Comparison of ENCODE assay signal across 8 mouse cellular contexts in genomic region chr11:107012324-107013017, GRCm38 (mm10). TPM values are rescaled to one million over a fixed set of nuclear protein-coding genes. Genes with fewer than 3 reads are reported as not detected.
DNase-seq lines count a peak whose midpoint lies in the region; ATAC-seq and TF ChIP-seq lines count a peak whose summit lies in the region.

No protein-coding gene starts in this region.

- TF ChIP-seq POLR2A in bone marrow macrophage, adult 2 months (IDR thresholded peaks at IDR 0.05; ENCODE audit: borderline replicate concordance, low read depth, low read length) = no peak
- peak; percentile 90 for TF ChIP-seq POLR2A in embryonic fibroblast, embryonic 13.5 days (IDR thresholded peaks at IDR 0.05; ENCODE audit: low read depth, low read length)
- TF ChIP-seq POLR2A in liver, adult 2 months (IDR thresholded peaks at IDR 0.05; ENCODE audit: extremely low read depth, insufficient read depth, low read length) = peak; percentile 84
- TF ChIP-seq POLR2A in myocyte (IDR thresholded peaks at IDR 0.05; ENCODE audit: insufficient read length, low read depth) = peak; percentile 91

- H3K4me1 ChIP-seq in bone marrow macrophage, adult 2 months (ENCODE audit: control insufficient read depth, insufficient read depth, low read length) = peaks cover 6% of the 10 kb centered on the region; the same call in 1 of the 2 replicates
- H3K4me1 ChIP-seq in embryonic fibroblast, embryonic 13.5 days (ENCODE audit: control insufficient read depth, insufficient read depth, low read length) = peaks cover 3% of the 10 kb centered on the region; the same call in 1 of the 2 replicates
- peaks cover 2% of the 10 kb centered on the region; the same call in 1 of the 2 replicates for H3K4me1 ChIP-seq in heart, embryonic 11.5 days (ENCODE audit: control insufficient read depth, insufficient read depth, low read length)
- peaks cover 7% of the 10 kb centered on the region for H3K4me1 ChIP-seq in kidney, embryonic 16.5 days (ENCODE audit: insufficient read depth, low read length)
- H3K4me1 ChIP-seq in liver, adult 2 months (ENCODE audit: control insufficient read depth, insufficient read depth, low read length) = peaks cover 12% of the 10 kb centered on the region; the same call in 1 of the 2 replicates

- H3K4me3 ChIP-seq in bone marrow macrophage, adult 2 months (ENCODE audit: insufficient read depth, low read length) = peak overlapping the region; percentile 72
- H3K4me3 ChIP-seq in embryonic fibroblast, embryonic 13.5 days (ENCODE audit: insufficient read depth, low read length) = peak overlapping the region; percentile 69
- H3K4me3 ChIP-seq in heart, embryonic 11.5 days (ENCODE audit: low read depth, low read length) = peak overlapping the region; percentile 59
- H3K4me3 ChIP-seq in kidney, embryonic 16.5 days (ENCODE audit: low read length) = peak overlapping the region; percentile 67
- H3K4me3 ChIP-seq in liver, adult 2 months (ENCODE audit: insufficient read depth, low read depth, low read length) = peak overlapping the region; percentile 47
- H3K4me3 ChIP-seq in myocyte = peak overlapping the region; percentile 25

- peak overlapping the region; percentile 68 for H3K4me2 ChIP-seq in heart, embryonic 11.5 days
- H3K4me2 ChIP-seq in kidney, embryonic 16.5 days (replicated peaks; ENCODE audit: low read depth, low read length) = peak overlapping the region; percentile 67
- H3K4me2 ChIP-seq in myocyte (ENCODE audit: low read depth) = peak overlapping the region; percentile 97

- TF ChIP-seq CTCF in bone marrow macrophage, adult 2 months (IDR thresholded peaks at IDR 0.05; ENCODE audit: low read depth, low read length) = no peak
- no peak for TF ChIP-seq CTCF in embryonic fibroblast, embryonic 13.5 days (IDR thresholded peaks at IDR 0.05; ENCODE audit: borderline replicate concordance, insufficient read depth, low read length)
- TF ChIP-seq CTCF in liver, adult 2 months (IDR thresholded peaks at IDR 0.05; ENCODE audit: low read depth, low read length) = no peak

- no peak overlapping the region for H3ac ChIP-seq in myocyte (ENCODE audit: control insufficient read depth, insufficient read length)

- DNase-seq in A20 (ENCODE audit: low read depth, low spot score) = peak; percentile 98
- peak; percentile 93 for DNase-seq in liver, adult 2 months (ENCODE audit: extremely low read depth, low read depth, low spot score)
- peak; percentile 99 for DNase-seq in splenic B cell, adult 2 months (ENCODE audit: low read depth, low spot score)

- H3K27me3 ChIP-seq in heart, embryonic 11.5 days (ENCODE audit: control insufficient read depth, insufficient read depth, low read length) = no peaks in the 10 kb centered on the region
- H3K27me3 ChIP-seq in kidney, embryonic 16.5 days (ENCODE audit: insufficient read depth, low read length) = no peaks in the 10 kb centered on the region
- H3K27me3 ChIP-seq in liver, adult 2 months (ENCODE audit: control insufficient read depth, insufficient read depth, low read length) = no peaks in the 10 kb centered on the region
- no peaks in the 10 kb centered on the region for H3K27me3 ChIP-seq in myocyte (ENCODE audit: control insufficient read depth, insufficient read depth, insufficient read length)
- H3K27me3 ChIP-seq in splenic B cell, adult 2 months (ENCODE audit: control insufficient read depth, insufficient read depth, low read length, poor library complexity, severe bottlenecking) = no peaks in the 10 kb centered on the region

- no peaks in the 10 kb centered on the region for H3K9me3 ChIP-seq in heart, embryonic 11.5 days (replicated peaks; ENCODE audit: control insufficient read depth, low read length)
- no peaks in the 10 kb centered on the region for H3K9me3 ChIP-seq in kidney, embryonic 16.5 days (ENCODE audit: low read length)

- under 1% methylated on average over 37 of the region's 37 CpGs for WGBS in heart, embryonic 11.5 days (ENCODE audit: insufficient replicate concordance)
- under 1% methylated on average over 37 of the region's 37 CpGs for whole genome bisulfite sequencing in kidney, embryonic 16.5 days
- WGBS in liver, adult 2 months = under 1% methylated on average over 37 of the region's 37 CpGs

- H3K27ac ChIP-seq in bone marrow macrophage, adult 2 months (ENCODE audit: insufficient read depth, low read depth, low read length) = peak overlapping the region; percentile 99
- H3K27ac ChIP-seq in embryonic fibroblast, embryonic 13.5 days (ENCODE audit: insufficient read depth, low read length) = peak overlapping the region; percentile 92
- peak overlapping the region; percentile 91 for H3K27ac ChIP-seq in heart, embryonic 11.5 days (ENCODE audit: low read depth, low read length)
- H3K27ac ChIP-seq in kidney, embryonic 16.5 days (ENCODE audit: low read length) = peak overlapping the region; percentile 99
- peak overlapping the region; percentile 99 for H3K27ac ChIP-seq in liver, adult 2 months (replicated peaks; ENCODE audit: insufficient read depth, low read depth, low read length)

- H3K79me2 ChIP-seq in liver, adult 2 months (ENCODE audit: control insufficient read depth, insufficient read depth, low read length) = no peaks in the 10 kb centered on the region
- H3K79me2 ChIP-seq in myocyte (ENCODE audit: control insufficient read depth, insufficient read depth) = no peaks in the 10 kb centered on the region

- peak overlapping the region; percentile 83 for H3K9ac ChIP-seq in heart, embryonic 11.5 days (ENCODE audit: low read depth, low read length)
- H3K9ac ChIP-seq in kidney, embryonic 16.5 days (replicated peaks; ENCODE audit: low read length) = peak overlapping the region; percentile 81
- peak overlapping the region; percentile 82 for H3K9ac ChIP-seq in liver, adult 2 months (ENCODE audit: low read depth, low read length)

- H3K36me3 ChIP-seq in heart, embryonic 11.5 days (ENCODE audit: control insufficient read depth, insufficient read depth, low read length) = no peaks in the 10 kb centered on the region
- H3K36me3 ChIP-seq in kidney, embryonic 16.5 days (ENCODE audit: insufficient read depth, low read length) = no peaks in the 10 kb centered on the region
- no peaks in the 10 kb centered on the region for H3K36me3 ChIP-seq in liver, adult 2 months (ENCODE audit: control insufficient read depth, insufficient read depth, low read length)
- H3K36me3 ChIP-seq in myocyte (ENCODE audit: control insufficient read depth, insufficient read depth) = no peaks in the 10 kb centered on the region
- no peaks in the 10 kb centered on the region for H3K36me3 ChIP-seq in splenic B cell, adult 2 months (ENCODE audit: control insufficient read depth, insufficient read depth, low read length, poor library complexity, severe bottlenecking)

- ATAC-seq in heart, embryonic 11.5 days (replicated peaks; ENCODE audit: insufficient number of reproducible peaks, low FRiP score, low TSS enrichment) = peak; percentile 92
- peak; percentile 93 for ATAC-seq in kidney, embryonic 16.5 days (ENCODE audit: low FRiP score, low TSS enrichment)

TF ChIP-seq in myocyte, 11 proteins besides CTCF, POLR2A, EP300 and RAD21:
- TF ChIP-seq POLR2AphosphoS2 (IDR thresholded peaks at IDR 0.05; ENCODE audit: insufficient read length, low read depth) (peak; percentile 90), REST (IDR thresholded peaks at IDR 0.05; ENCODE audit: insufficient read depth, insufficient read length) (no peak), USF1 (IDR thresholded peaks at IDR 0.05; ENCODE audit: low read depth) (no peak), TCF12 (IDR thresholded peaks at IDR 0.05; ENCODE audit: insufficient read depth, poor library complexity, severe bottlenecking) (no peak), E2F4 (IDR thresholded peaks at IDR 0.05; ENCODE audit: insufficient read depth) (no peak), MYOD1 (IDR thresholded peaks at IDR 0.05; ENCODE audit: control insufficient read depth in 1 of 3, insufficient read length in 2 of 3, low read depth in 2 of 3) (no peak), SRF (IDR thresholded peaks at IDR 0.05; ENCODE audit: control insufficient read depth, insufficient read length, low read depth) (peak; percentile 53), MAX (IDR thresholded peaks at IDR 0.05; ENCODE audit: low read depth) (no peak), TCF3 (IDR thresholded peaks at IDR 0.05; ENCODE audit: insufficient read length, low read depth) (no peak), MYOG (IDR thresholded peaks at IDR 0.05; ENCODE audit: control insufficient read depth in 1 of 3, insufficient read depth in 1 of 3, insufficient read length in 2 of 3, low read depth in 2 of 3) (no peak), CEBPB (IDR thresholded peaks at IDR 0.05; ENCODE audit: insufficient read depth, poor library complexity, severe bottlenecking) (0 out of 2 replicates have a peak, but pooled peaks have one; percentile 33)

RNA-seq across cellular contexts. Expression of gene 1810010H24Rik, which starts 13.0 kb away (rescaled TPM):
- not detected in 2 replicates for polyA plus RNA-seq in bone marrow macrophage, adult 2 months (2012; ENCODE audit: insufficient read depth, insufficient read length, missing spikeins)
- 0.60 and 1.4 TPM in 2 replicates for polyA plus RNA-seq in embryonic fibroblast, embryonic 13.5 days (2011; ENCODE audit: insufficient read length, low read depth, missing spikeins)
- 1.7 and 2.8 TPM in 2 replicates for polyA plus RNA-seq in heart, embryonic 11.5 days (2014; fragmentation: Nextera tagmentation; extraction: Ambion mirVana)
- 1.4 and 1.8 TPM in 2 replicates for polyA plus RNA-seq in kidney, embryonic 16.5 days (2015; fragmentation: Nextera tagmentation; extraction: Ambion mirVana)
- total RNA-seq in liver, adult 2 months (2014; rRNA removed) = 3.0 and 3.5 TPM in 2 replicates
- polyA plus RNA-seq in liver, adult 2 months (2012; rRNA removed) = 2.8 and 3.4 TPM in 2 replicates
- 2.5 TPM for polyA plus RNA-seq in myocyte (2012; fragmentation: generic; extraction: Trizol)

RNA-seq across cellular contexts. Expression of gene Kpna2, which starts 13.1 kb away (rescaled TPM):
- polyA plus RNA-seq in bone marrow macrophage, adult 2 months (2012; ENCODE audit: insufficient read depth, insufficient read length, missing spikeins) = 72.2 and 79.5 TPM in 2 replicates
- polyA plus RNA-seq in embryonic fibroblast, embryonic 13.5 days (2011; ENCODE audit: insufficient read length, low read depth, missing spikeins) = 215 and 225 TPM in 2 replicates
- polyA plus RNA-seq in heart, embryonic 11.5 days (2014; fragmentation: Nextera tagmentation; extraction: Ambion mirVana) = 342 and 382 TPM in 2 replicates
- polyA plus RNA-seq in kidney, embryonic 16.5 days (2015; fragmentation: Nextera tagmentation; extraction: Ambion mirVana) = 353 and 411 TPM in 2 replicates
- 28.0 and 32.2 TPM in 2 replicates for total RNA-seq in liver, adult 2 months (2014; rRNA removed)
- polyA plus RNA-seq in liver, adult 2 months (2012; rRNA removed) = 17.0 and 20.9 TPM in 2 replicates
- 32.8 TPM for polyA plus RNA-seq in myocyte (2012; fragmentation: generic; extraction: Trizol)

Comparison
In these comparisons a context has a peak if more than half of its experiments do, and no peak if none do; other contexts are left out.
1. Peak in every context shown above with its lines: DNase-seq, ATAC-seq, H3K4me3 ChIP-seq and H3K27ac ChIP-seq.